Mouse (Mus musculus): ENCODE results near the gene Zfp964.
"Not testable (repeated sequence)": the region's sequence is repeated elsewhere in the genome, so short reads cannot be mapped to it uniquely, and the experiment has no call there.

The Zfp964 gene

DNA sequence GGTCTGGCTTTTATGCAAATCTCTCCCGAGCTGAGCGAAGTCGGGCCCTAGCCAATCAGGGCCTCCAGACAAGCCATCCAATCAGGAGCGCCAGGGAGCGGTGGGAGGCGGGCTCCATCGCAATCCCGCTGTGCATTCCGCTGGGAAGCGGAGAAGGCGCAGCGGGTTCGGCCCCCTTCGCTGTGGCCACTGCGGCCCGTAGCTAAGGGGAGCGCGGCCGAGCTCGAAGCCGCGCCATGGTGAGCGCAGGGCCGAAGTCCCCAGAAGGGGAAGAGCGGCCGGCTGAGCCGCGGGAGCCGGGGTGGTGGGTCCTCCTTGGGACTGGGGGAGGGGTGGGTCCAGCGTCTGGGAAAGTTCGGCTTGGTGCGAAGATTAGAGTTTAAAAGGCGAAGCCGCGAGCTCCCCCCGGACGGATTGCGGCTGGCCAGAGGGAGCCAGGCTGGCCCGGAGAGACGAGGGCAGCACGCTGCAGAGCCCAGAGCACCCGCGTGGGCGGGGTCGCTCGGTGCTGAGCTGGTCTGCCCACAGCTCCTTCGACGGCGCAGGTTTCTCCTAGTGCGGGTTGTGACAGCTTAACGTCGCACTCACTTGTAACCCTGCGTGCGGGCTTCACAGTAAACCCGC, at the start of gene Zfp964:
TSS of gene Zfp964 (plus strand) at position 122 of the 624 bp plus-strand sequence.
- peak; percentile 86 to 91 for DNase-seq (ENCODE audit: low spot score in 2 of 2)

DNA sequence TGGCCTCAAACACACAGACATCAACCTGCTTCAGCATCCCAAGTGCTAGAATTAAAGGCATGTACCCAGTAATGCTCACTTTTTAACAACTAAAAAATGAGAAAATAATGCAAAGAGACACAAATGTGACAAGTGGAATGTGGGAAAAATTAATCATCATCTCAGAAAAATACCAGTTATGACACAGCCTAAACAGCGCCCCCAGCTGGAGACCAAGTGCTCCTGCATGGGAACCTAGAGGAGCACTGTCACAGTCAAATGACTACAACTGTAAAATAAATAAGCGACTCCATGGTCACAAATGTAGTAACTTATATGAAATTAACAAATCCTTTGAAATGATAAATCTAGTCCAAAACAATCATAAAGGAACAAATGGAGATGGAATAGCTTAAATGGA, 39.6 kb upstream of the Zfp964 start:
- no peak for DNase-seq (ENCODE audit: low spot score in 2 of 2)

DNA sequence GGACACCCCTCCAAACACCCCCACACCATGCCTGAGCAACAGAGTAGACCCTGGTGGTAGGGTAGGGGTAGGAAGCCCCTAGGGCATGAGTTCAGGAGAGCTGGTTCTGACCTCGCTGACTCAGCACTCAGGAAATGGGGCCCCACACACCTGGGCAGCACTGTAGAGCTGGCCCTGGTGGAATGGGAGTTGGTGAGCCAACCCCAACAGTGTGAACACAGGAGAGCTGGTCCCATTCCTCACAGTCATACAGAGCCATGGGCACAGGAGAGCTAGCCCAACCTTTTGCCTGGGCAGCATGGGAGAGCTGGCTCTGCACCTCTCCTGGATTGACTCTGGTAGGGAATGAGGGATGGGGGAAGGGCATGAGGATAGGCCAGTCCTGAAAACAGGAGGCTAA, 36.2 kb upstream of the Zfp964 start:
- DNase-seq (ENCODE audit: low spot score in 2 of 2) = no peak

DNA sequence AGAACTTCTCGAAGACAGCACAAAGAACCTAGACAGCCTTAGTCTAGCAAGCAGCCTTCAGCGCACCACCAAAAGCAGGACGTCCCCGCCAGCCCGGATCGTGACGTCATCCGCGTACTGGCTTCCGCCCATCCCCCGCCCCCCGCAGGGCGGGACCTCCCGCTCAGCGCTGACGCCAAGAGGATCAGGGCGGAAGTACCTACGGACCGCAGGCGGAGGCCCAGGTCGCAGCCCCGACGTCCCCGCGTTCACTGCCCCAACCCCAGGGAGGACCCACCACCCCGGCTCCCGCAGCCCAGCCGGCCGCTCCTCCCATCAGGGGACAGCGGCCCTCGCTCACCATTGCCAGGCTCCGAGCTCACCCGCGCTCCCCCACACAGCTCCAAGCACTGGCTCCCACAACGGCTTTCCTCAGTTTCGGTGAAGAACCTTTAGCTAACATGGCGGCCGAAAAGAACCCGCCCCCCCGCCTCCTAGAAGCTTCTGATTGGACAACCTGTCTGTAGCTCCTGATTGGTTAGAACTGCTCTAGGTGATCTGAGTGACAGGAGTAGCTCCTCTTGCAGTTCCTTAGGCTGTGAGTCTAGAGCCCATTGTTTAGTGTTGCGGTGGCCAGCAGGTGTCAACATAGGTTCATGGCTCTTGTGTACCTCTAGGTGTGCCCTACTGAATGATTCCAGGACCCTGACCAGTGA, 29.0 kb upstream of the Zfp964 start, which contains the start of gene Zfp868:
TSS of gene Zfp868 (minus strand) at position 454 of the 695 bp plus-strand sequence.
- DNase-seq (ENCODE audit: low spot score in 2 of 2) = peak; percentile 94 to 95

DNA sequence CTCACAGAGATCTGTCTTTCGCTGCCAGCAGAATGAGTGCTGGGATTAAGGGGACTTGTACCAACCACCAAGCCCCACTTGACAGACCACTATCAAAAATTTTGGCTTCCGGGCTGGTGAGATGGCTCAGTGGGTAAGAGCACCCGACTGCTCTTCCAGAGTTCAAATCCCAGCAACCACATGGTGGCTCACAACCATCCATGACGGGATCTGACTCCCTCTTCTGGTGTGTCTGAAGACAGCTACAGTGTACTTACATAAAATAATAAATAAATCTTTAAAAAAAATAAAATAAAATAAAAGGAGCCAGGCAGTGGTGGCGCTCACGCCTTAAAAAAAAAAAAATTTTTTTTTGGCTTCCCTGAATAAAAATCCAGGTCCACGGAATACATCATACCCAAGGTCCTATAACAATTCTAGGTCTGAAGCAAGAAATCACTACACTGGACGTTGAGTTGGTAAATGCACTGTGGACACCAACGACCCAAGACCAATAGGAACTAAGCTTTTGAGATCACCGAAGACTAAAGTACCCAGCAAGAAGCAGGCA, 396 bp upstream of the Zfp964 start:
- no peak for DNase-seq (ENCODE audit: low spot score in 2 of 2)

DNA sequence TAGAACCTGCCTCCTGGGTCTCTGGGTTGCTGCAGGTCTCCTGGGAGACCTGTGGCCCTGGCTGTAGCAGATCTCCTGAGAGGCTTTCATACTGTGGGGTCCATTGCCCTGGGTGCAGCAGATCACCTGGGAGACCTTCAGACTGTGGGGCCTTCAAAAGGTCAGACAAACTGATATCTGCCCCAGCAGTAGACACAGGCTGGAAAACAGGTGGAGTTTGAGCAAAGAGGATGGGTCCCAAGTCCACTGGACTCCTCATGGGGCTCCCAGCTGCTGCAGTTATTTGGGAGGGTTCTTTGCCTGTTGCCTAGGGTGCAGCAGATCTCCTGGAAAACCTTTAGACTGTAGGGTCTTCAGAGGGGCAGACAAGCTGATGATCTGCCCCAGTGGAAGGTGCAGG, 7.0 kb downstream of the Zfp964 start:
- DNase-seq (ENCODE audit: low spot score in 2 of 2) = no peak

DNA sequence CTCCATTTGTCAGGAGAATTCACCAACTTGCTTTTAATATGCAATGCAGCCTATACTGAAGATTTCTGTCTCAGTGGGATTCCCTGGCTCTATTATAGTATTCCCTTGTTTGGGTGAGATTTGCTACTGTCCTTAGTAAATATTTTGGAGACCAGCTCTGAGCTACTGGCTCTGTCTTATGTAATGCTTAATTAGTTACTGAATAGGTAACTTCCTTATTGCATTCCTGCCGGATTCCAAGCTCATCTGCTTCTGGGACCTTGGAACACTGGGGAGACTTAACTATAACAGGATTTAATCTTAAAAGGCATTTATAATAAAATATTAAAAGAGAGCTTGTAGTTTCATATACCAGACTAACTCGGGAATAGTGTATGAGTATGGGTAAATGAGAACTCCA, 10.8 kb downstream of the Zfp964 start:
- DNase-seq (ENCODE audit: low spot score in 2 of 2) = not testable (repeated sequence)

DNA sequence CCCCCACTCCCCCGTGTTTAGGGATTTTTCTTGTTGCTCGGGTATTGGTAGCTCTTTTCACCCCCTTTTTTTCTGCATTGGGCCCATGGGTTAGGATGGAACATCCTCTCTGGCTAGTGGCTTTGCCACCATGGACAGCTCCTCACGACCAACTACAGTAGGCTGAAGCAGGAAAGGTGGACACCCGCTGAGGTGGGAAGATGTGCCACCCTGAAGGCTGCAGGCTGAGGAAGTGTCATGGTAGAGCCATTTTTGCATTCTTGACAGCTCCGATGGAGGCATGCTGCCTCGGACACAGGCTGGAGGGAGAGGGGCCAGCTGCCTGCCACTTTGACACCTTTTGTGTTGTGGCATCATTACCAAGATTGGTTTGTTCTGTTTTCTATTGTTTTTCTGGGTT, 47.5 kb downstream of the Zfp964 start:
- no peak for DNase-seq (ENCODE audit: low spot score in 2 of 2)

DNA sequence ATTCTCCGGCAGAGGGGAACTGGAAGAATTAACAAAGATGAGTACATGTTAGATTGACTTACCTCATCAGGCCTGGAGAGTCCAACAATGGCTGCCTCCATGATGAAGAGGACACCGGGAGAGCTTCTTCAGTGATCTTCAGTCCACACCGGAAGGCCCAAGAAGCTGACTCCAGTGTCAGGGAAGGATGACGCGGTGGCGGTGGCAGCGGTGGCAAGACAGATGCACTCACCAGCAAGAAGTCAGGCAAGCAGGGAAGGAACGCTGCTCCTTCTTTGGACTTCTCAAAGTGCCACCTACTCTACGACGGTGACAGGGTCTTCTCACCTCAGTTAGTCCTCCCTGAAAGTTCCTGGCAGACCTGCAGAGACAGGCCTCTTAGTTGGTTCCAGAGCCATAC, 56.3 kb downstream of the Zfp964 start, which contains the start of gene Zfp869:
TSS of gene Zfp869 (minus strand) at position 101 of the 400 bp plus-strand sequence.
- not testable (repeated sequence) for DNase-seq (ENCODE audit: low spot score in 2 of 2)

DNA sequence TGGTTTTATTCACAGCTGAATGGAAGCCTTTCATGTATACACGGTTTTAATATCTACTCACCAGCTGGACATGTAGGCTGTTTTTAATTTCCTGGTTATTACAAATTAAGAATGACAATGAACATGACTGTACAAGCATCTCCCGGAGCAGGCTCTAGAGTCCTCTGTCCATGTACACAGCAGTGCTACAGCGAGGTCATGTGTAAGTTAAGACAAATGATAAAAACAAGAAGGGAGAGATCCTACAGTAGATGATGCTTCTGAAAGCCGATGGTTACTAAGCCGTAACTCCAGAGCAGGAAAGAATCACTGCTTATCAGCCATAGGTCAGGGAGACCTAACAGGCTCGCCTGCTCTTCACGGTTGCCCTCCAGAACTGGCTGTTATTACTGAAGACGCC, 59.2 kb downstream of the Zfp964 start:
- no peak for DNase-seq (ENCODE audit: low spot score in 2 of 2)

DNA sequence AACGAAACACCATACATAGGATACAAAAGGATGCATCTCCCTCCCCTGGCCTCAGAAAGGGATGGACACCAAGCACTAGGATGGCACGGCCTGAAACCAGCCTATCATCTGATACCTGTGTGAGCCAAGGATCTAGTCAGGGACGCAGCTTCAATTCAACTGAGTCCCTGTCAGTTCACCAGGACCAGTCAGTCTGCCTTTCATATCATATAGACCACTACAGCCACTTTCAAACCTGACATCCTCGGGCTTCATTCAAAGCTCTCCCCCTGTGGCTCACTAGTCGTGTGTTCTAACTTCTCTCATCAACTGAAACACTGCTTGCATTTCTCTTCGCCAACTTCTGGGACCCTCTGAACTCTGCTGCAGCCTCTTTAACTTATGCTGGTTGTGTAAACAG, 61.1 kb downstream of the Zfp964 start:
- DNase-seq (ENCODE audit: low spot score in 2 of 2) = no peak

Data from right cerebral cortex, postnatal 36 days (tissue).